Mouse (Mus musculus) brain, embryonic 18.5 days (tissue): ENCODE results near the gene Efcc1.
"Not testable (repeated sequence)": the region's sequence is repeated elsewhere in the genome, so short reads cannot be mapped to it uniquely, and the experiment has no call there.

Source experiments
- DNase-seq: peaks from one replicate; pipeline ENCODE4 v3.0.0-alpha.2; 2012; ENCODE audit warnings: low read depth, low spot score

Gene Efcc1

DNA sequence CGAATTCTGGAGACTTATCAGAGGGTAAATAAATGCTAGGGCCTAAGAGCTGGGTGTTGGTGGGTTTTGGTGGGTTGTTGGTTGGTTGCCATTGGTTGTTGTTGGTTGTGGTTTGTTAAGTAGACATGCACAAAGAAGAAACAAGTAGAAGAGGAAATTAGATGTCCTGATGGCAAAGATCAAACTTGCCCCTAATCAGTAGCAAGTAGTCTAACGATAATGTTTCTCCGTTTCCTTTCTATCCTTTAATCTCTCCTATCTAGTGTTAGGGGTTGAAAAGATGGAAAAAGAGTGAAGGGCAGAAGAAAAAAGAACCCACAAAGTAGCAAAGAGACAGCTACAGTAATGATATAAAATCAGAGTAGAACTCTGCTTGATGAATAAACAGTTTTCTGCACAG lies 14.0 kb downstream of the Efcc1 start:
- no peak for DNase-seq

DNA sequence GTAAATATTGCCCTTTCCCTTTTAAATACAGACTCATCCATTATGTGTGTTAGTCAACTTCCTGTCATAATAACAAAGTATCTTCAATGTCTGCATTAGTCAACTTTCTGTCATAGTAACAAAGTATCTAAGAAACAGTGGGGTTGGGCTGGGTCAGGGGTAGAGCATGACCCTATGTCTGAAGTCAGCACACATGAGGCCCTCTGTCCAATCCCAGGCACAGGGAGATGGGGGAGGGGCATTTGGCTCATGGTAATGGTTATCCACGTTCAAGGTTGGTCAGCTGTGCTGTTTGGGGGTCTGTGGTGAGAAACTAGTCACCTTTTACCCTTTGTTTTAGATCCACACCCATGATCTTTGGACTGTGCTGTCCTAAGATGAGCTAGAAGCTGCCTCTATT lies 14.6 kb downstream of the Efcc1 start:
- no peak for DNase-seq

DNA sequence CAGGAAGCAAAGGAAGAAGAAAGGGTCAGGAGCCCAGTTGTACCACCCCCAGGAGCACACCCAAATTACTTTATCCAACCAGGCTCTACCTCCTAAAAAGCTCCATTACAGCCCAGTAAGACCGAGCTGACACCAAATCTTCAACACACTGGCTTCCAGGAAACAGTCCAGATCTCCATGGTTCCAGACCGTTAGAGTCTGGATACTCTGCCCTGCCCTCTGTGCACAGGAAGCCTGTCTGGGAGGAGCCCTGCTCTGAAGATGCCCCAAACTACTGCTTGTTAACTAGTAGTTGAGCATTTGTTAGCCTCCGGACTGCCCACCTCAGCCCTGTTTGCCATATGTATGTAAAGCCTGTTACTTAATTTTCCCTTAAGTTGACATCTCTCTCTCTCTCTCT lies 15.4 kb downstream of the Efcc1 start:
- no peak for DNase-seq

DNA sequence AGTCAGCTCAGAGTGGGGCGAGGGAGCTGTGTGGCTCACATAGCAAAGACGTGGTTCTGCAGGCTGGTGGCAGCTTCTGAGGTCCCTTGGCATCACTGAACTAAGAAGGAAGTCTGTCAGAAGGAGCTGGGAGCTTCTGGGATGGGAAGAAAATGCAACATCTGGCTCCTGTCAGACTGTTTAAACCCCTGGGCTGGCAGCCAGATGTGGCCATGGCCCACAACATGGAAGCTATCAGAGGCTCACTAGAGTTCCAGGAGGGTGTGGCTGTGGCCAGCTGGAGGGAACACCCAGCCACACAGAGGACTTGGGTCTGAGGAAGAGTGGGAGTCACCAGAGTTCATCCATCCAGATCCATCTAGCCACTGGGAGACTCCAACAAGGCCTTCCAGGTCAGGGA lies 16.2 kb downstream of the Efcc1 start:
- no peak for DNase-seq

DNA sequence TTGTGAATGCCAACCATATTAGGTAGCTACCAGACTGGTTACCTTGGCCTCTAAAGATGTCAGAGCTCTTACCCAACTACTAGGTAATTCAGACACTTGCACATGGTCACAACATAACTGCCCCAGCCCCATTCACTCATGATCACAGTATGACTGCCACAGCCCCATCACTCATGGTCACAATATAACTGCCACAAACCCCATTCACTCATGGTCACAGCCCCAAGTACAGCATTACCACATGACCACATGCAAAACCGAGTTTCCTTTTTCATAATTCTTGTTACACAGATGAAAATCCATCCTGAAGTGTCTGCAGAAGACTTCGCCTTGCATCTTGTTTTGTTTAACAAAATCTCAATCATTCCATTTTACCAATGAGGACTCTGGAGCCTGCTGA lies 17.4 kb downstream of the Efcc1 start:
- no peak for DNase-seq

DNA sequence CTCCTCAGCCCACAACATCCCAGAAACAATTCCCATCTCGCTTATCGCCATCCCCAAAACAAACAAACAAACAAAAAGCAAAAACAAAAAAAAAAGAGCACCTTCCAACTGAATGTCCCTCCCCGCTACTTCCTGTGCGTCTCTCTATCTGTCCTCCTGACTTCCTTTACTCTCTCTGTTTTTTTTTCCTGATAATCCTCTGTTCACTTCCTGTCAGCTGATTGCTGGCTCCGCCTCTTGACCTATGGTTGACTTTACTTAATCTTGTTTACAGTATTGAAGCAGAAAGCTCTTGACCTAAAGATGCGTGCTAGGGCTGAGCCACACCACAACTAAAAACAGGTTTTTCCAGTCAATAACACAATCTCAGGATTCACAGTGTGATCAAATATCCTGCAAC lies 17.9 kb downstream of the Efcc1 start:
- no peak for DNase-seq

DNA sequence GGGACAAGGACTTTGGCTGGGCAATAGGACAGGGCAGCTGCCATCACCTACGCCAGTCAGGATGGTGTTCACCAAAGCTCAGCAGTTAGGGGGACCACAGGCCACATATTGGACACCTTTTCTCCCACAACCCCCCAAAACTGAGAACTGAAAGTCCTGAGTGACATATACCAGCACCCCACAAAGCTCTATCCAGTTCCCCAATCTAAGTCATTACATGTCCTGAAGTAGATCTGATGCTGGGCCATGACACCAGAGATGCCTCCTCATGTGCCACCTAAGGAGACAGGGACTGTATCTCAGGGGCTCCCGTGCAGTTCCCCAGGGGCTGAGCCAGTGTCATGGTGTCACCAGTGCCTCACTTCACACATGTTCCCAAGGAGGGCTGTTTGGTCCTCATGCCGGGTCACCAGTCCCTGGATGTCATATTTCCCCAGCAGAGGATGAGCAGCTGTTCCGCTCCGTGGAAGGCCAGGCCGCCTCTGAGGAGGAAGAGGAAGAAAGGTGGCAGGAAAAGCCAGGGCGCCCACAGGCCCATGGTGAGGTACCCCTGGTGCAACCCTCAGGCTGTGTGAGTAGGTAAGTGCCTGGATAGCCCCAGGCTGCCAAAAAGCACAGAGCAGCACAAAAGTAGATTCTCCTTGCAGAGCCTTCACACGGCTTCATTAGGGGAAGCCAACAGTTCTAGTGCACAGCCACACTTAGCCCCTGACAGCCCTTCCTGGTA lies 19.7 kb downstream of the Efcc1 start:
- no peak for DNase-seq

DNA sequence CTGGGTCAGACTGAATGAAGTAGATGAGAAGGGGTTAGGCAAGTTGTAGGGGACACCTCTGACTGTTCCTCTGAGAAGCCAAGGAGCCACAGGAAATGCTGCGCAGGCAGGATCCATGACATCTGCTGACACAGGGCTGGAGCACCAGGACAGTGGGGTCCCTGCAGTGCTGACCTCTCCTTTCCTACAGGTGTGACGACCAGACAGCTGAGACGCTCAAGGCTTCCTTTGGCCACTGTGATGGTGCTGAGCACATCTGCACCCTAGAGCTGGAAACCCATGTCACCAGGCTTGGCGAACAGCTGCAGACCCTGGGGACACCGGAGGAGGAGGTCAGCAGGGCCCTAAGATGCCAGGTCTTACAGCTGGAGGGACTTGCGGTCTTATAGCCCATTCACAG lies 20.9 kb downstream of the Efcc1 start:
- no peak for DNase-seq

DNA sequence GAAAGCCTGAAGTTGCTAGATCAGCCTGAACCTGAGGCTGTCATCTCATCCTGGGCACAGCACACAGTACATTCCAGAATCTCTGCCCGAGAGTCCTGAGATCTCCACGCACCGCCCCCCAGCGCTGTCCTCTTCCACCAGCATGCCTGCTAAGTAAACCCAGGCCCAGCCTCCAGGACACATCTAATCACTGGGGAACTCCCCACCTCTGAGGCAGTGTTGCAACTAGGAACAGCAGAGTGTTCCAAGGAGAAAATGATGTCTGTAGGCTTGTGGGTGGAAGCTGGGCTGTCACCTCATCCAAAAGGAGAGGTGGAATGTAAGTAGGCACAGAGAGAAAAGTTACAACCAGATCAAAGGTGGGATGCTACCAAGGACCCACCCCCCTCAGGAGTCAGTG lies 24.5 kb downstream of the Efcc1 start:
- no peak for DNase-seq

DNA sequence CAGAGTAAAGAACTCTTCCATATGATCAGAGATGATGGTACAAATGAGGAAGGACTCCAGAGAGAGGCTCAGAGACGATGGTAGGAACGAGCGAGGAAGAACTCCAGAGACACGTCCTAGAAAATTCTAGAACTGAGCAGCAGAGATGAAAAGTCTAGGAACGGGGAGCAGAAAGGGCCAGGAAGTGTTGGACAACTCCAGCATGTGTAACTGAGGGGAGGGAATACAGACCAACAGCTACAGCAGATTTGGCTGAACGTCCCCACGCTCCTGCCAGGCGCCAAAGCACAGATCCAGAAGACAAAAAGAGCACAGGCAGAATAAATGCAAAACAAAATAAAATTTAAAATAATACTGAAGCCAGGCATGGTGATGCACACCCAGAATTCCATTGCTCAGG lies 26.2 kb downstream of the Efcc1 start:
- no peak for DNase-seq

DNA sequence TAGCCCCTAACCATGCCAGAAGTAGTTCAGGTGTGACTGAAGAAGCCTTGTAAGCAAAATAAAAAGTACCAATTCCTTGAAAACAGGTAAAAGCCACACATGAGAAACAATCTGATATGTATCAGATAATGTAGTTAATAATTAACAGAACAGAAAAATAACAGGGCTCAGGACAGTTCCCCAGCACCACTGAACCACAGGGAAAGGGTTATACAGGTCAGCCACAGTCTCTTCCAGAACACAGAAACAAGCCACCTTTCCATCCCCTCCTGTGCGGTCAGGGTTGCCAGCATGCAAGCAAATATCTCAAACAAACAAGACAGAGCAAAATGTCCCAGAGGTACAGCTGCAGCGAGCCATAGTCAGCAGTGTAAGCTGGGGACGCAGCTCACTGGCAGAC lies 28.7 kb downstream of the Efcc1 start:
- DNase-seq, result no peak

DNA sequence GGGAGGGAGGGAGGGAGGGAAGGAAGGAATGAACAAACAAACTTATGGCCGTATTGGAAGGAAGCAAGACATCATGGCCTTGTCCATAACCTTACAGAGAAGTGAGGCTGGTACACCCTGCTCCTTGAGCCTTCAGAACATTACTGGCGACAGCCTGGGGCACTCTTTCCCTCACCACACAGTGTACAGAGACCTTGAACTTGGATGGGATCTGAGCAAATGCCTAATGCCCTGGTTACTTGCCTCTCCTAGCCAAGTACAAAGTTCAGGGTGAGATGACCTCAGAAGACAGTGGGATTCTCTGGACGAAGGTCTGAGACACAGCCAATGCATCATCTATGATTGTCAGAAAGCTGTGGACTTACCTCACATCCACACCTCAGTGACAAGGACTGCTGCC lies 29.2 kb downstream of the Efcc1 start:
- DNase-seq, result no peak

DNA sequence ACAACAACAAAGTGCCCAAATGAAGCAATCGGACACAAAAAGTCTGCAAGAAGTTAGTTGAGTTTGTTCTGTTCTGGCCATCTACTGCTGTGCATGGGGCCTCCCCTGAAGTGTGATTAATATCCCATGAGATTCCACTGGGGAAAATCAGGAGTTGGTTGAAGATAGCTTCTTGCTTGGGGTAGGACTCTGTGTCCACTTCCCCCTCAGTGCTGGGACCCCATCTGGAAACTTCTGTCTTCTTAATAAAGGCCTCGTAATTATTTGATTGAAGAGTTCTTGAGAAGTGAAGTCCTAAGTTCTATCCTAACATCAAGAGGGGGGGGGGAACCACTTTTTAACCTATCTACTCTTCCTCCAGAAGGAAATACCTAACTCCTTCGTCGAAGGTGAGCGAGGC lies 31.5 kb downstream of the Efcc1 start:
- no peak for DNase-seq

DNA sequence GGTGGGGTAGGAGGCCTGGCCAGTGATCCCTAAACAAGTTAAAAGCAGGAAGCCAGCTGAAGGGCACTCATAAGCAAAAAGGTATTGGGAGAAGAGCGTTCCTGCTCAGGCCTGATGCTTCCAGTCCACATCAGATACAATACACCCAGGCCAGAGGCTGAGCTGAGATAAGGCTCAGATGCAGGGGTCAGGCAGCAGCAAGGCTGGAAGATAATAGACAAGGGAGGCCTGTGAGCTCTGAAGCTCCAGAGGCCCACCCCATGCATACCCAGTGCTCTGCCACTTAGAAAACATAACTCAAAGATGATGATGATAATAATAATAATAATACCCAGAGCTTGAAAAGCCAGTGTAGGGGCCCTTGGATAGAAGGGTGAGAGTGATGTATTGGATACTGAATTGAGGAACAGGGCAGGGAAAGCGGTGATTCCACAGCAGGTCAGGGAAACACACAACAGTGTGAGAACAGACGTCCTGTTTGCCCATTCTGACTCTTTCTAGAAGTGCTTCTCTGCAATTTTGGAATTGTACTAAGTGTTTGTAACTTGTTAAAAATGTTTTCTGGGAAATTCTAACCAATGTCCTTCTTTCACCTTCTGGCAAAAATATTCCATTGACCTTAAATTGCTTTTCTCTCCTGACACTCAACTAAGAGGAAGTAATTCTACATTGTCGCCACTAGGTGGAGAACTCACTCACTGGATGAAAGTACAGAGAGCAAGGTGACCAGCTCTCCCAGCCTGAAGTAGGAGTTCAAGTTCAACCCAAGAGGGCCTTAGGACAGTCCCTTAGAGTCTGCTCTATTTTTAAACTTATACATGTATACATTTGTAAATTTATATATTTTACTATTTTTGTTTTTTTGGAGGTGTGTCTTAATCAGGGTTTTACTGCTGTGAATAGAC lies 33.0 kb downstream of the Efcc1 start:
- DNase-seq, result no peak

DNA sequence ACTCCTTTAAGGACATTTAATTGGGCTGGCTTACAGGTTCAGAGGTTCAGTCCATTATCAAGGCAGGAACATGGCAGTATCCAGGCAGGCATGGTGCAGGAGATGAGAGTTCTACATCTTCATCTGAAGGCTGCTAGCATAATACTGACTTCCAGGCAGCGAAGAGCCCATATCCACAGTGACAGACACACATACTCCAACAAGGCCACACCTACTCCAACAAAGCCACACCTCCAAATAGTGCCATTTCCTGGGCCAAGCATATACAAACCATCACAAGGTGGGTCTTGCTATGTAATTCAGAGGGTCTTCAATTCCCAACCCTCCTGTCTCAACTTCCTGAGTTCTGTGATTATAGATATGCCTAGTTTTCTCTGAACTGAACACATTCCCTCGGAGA lies 33.6 kb downstream of the Efcc1 start:
- not testable (repeated sequence) for DNase-seq

DNA sequence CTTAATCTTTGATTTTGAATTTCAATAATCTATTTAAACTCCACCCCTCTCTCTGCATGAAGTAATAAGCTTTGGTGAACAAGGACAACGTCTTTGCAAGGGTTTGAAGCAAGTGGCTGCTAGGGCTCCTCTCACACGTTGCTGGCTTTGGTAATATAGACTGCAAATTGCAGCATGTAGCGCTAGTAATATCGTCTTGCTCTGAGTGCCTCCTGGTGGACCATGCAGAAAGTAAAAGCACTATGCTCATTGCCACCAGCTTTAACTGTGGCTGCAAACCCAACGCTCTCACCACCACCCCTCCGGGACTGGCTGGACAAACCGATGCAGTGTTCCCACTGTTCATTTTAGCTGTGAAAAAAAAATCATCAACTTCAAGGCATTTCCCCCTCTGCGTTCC lies 40.0 kb downstream of the Efcc1 start:
- no peak for DNase-seq

DNA sequence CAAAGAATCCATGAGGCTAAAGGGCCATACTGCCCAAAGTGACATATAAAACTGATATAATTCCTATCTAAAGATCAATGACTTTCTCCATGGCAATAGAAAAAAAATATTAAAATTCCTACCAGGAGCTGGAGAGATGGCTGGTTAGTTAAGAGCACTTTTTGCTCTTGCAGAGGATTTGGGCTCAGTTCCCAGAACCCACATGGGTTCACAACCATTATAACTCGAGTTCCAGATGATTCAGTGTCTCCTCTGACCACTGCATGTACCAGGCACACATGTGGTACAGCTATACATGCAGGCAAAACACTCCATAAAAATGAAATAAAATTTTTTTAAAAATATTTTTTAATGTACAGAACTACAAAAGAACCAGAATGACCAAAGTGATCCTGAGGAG lies 43.8 kb downstream of the Efcc1 start:
- no peak for DNase-seq

DNA sequence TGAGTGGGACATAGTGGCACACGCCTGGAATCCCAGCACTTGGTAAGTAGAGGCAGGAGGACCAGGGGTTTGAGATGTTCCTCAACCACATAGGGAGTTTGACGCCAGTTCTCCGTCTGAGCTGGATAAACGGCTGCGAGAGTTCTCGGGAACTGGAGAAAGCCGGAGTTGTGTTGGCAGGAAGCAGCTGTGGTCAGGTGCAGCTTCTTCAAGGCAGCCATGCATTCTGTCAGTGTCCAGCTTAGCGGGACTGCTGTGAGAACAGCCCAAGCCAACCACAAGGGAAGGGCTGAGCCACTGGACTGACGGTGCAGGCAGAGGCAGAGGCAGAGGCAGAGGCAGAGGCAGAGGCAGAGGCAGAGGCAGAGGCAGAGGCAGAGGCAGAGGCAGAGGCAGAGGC lies 44.2 kb downstream of the Efcc1 start:
- no peak for DNase-seq

DNA sequence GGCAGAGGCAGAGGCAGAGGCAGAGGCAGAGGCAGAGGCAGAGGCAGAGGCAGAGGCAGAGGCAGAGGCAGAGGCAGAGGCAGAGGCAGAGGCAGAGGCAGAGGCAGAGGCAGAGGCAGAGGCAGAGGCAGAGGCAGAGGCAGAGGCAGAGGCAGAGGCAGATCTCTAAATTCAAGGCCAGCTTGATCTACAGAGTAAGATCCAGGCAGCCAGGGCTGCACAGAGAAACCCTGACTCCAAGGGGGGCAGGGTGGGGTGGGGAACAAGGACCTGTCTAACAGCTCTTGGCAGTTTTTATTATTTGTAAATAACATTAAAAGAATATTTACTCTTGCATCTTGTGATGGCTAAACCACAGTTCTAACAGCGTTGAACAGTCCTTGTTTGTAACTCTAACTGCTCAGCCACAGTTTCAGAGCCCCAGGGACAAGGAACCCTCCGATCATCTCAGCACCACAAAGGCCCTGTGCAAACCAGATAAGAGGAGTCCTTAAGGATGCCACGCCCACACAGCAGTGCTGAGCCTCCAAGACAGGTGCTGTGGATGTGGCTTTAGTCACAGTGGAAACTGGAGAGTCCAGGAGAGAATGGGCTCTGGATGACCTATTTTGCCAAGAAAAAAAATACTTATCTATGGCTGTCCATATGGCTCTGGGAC lies 45.0 kb downstream of the Efcc1 start:
- no peak for DNase-seq

DNA sequence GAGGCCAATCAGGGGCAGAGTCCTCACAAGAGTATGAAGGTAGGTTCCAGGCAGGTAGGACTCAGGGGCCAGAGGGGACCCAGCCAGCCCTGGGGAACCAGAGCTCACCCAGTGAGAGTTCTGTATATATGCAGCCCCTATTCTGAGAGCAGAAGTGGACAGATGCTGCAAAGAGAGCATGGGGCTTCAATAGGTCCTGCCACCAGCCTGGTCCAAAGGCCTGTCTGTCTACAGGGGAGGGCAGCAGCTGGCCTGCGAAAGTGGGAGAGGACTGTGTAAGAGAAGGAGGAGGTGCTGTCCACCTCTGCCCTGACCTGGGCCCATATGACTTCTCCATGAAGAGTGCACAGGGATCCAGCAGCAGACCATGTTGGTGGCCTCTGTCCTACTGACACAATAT lies 46.0 kb downstream of the Efcc1 start:
- no peak for DNase-seq

DNA sequence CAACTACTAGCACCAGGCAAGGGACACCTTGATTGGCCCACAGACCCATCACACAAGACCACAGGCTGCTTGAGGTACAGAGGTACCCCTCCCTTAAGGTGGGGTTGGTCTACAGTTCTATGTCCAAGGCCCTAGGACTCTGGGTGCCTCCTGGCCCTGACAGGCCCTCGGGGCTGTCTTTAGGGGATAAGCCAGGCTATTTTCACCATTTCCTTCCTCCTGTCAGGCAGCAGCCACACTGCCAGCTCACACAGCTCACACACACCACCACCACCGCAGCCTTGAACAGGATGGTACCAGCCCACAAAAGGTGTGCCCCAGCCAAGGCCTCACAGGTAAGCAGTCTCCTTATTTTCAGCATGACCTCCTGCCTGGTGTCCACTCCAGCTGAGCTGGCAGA lies 47.2 kb downstream of the Efcc1 start, which contains the start of gene Gp9:
Gene Gp9, plus strand, starts transcription at position 231 of the 400 bp plus-strand sequence.
- no peak for DNase-seq

DNA sequence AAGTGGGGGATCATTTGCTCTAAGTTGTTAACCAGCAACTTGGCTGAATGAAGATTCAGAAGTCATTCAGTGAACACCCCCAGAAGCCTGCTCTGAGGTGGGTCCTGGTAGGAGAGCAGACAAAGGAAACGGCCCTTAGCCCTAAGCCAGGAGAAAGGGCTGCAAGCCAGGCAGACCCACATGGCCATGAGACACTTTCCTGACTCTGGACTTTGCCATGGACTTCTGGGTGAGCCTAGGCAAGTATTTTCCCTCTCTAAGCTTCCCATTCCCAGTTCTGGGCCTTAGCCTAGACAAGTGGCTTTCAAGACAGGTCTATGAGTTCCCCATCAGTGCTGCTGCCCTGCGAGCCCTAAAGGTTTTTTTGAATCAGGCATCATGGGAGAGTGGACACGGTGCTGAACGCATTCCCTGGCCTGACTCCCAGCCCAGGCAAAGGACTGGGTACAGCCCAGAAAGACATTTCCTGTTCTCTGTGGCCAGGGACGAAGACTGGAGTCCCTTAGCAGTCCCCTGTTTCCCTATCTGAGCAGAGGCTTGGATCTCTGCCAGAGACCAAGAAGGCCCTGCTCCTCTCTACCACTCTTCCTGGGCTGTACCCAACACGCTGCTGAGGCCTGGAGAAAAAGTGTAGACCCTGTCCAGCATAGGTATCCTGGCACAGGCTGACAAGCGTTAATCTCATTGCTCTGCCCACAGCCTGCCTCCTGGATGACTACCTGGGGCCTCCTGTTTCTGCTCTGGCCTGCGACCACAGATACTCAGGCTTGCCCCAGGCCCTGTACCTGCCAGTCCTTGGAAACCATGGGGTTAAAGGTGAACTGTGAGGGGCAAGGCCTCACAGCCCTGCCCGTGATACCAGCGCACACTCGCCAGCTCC lies 47.9 kb downstream of the Efcc1 start:
- DNase-seq, result no peak
